Mouse (Mus musculus): ENCODE measurements at regions not wholly inside any gene's neighbourhood (a gene's known extent, or its start where the extent isn't known, plus 50 kb on each side); places are given as distances from the start of the nearest gene placed in this dataset.

DNA sequence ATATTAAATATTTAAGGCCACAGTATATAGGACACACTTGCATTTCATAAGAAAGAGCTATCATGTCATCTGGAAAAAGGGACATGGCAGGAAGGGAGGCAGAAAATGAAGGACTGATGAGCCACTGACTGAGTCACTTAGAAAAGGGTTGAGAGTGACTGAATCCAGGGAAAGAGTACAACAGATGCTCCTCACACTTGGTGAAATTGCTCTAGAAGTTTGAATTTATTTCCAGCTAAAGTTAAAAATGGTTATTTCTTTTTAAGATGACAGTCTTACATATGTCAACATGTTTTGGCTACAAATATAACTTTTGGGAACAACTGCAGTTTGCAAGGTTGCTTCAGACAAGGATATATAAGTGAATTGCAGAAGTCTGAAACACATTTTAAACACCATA lies 609.0 kb upstream of the Lmcd1 start:
- TF ChIP-seq POLR2A (IDR thresholded peaks at IDR 0.05; ENCODE audit: low read depth, low read length), result no peak
- TF ChIP-seq CTCF (IDR thresholded peaks at IDR 0.05; ENCODE audit: extremely low read depth, insufficient read length, insufficient replicate concordance, low read depth, low read length), result no peak
